20 mouse cellular contexts compared by ENCODE assay signal in the genomic region with DNA sequence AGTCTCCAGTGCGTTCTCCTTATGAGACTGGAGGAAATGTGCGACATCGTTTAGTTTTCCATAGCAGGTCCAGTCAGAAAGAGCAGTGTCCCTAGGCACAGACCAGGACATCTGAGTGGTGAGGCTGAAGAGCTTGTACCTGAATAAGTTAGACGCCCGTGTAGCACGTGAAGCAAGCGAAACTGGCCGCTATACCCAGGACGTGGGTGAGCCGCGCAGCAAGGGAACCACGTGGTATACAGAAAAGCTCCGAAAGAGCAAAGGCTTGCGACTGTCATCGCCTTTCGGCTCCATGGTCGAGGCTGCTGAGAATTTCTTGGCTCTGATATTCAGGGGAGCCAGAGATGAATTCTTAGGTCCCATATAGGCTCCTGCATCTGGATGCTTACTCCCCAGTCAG. TPM values are rescaled to one million over a fixed set of nuclear protein-coding genes. Genes with fewer than 3 reads are reported as not detected.
DNase-seq lines count a peak whose midpoint lies in the region; ATAC-seq and TF ChIP-seq lines count a peak whose summit lies in the region.
"Had no signal": no experiment of that assay in that cellular context is flagged by ENCODE, and none has a peak within 500 bp of the region (broad histone marks: within the 10 kb centered on the region; RNA-seq: fewer than 3 reads in every experiment).

No protein-coding gene starts in this region.

- TF ChIP-seq CTCF in intestine, postnatal 0 days (IDR thresholded peaks at IDR 0.05; ENCODE audit: low read depth) = no peak

- DNase-seq in heart, postnatal 25 days (ENCODE audit: low spot score) = no peak
- no peak for DNase-seq in midbrain, embryonic 11.5 days (ENCODE audit: low spot score, missing footprints)
- peak; percentile 25 for DNase-seq in splenic B cell, adult 2 months (ENCODE audit: low read depth, low spot score)
- no peak for DNase-seq in embryo, embryonic 11 days
- DNase-seq: adrenal gland, postnatal 10 days; cerebellum, postnatal 25 days; kidney, adult 18-20 months; lung, embryonic 14.5 days; thymus, adult 18-20 months had no signal

- H3K9ac ChIP-seq in heart, embryonic 11.5 days (ENCODE audit: low read depth, low read length) = no peak overlapping the region
- no peak overlapping the region for H3K9ac ChIP-seq in intestine, embryonic 15.5 days
- H3K9ac ChIP-seq in intestine, postnatal 0 days (ENCODE audit: low read depth, low read length) = no peak overlapping the region
- no peak overlapping the region for H3K9ac ChIP-seq in midbrain, embryonic 16.5 days (ENCODE audit: low read depth, low read length)
- H3K9ac ChIP-seq in midbrain, embryonic 11.5 days (ENCODE audit: low read length) = no peak overlapping the region
- H3K9ac ChIP-seq: embryonic facial prominence, embryonic 12.5 days; lung, embryonic 14.5 days had no signal

- 59% methylated on average over 17 of the region's 17 CpGs for WGBS in heart, embryonic 11.5 days (ENCODE audit: insufficient replicate concordance)
- 73% methylated on average over 17 of the region's 17 CpGs for whole genome bisulfite sequencing in intestine, embryonic 15.5 days
- WGBS in intestine, postnatal 0 days = 69% methylated on average over 17 of the region's 17 CpGs
- 72% methylated on average over 17 of the region's 17 CpGs for WGBS in midbrain, embryonic 16.5 days
- 81% methylated on average over 17 of the region's 17 CpGs for WGBS in midbrain, embryonic 11.5 days

- ATAC-seq in heart, embryonic 11.5 days (replicated peaks; ENCODE audit: insufficient number of reproducible peaks, low FRiP score, low TSS enrichment) = no peak
- ATAC-seq in intestine, embryonic 15.5 days = no peak
- no peak for ATAC-seq in intestine, postnatal 0 days
- no peak for ATAC-seq in midbrain, embryonic 16.5 days
- ATAC-seq in midbrain, embryonic 11.5 days (ENCODE audit: low FRiP score) = no peak

- H3K27ac ChIP-seq in heart, embryonic 11.5 days (ENCODE audit: low read depth, low read length) = no peak overlapping the region
- no peak overlapping the region for H3K27ac ChIP-seq in intestine, embryonic 15.5 days
- no peak overlapping the region for H3K27ac ChIP-seq in intestine, postnatal 0 days (ENCODE audit: low read depth, low read length)
- no peak overlapping the region for H3K27ac ChIP-seq in midbrain, embryonic 16.5 days (ENCODE audit: low read length)
- H3K27ac ChIP-seq in midbrain, embryonic 11.5 days (ENCODE audit: low read depth, low read length) = no peak overlapping the region
- H3K27ac ChIP-seq: embryonic facial prominence, embryonic 12.5 days; forebrain, embryonic 10.5 days; layer of hippocampus, adult 2 months had no signal

- H3K4me3 ChIP-seq in heart, embryonic 11.5 days (ENCODE audit: low read depth, low read length) = no peak overlapping the region
- H3K4me3 ChIP-seq in intestine, embryonic 15.5 days (replicated peaks) = no peak overlapping the region
- H3K4me3 ChIP-seq in intestine, postnatal 0 days (ENCODE audit: low read depth, low read length) = no peak overlapping the region
- H3K4me3 ChIP-seq in midbrain, embryonic 16.5 days (ENCODE audit: low read depth, low read length) = no peak overlapping the region
- H3K4me3 ChIP-seq in midbrain, embryonic 11.5 days (ENCODE audit: low read depth, low read length) = no peak overlapping the region
- H3K4me3 ChIP-seq: embryonic facial prominence, embryonic 12.5 days; forebrain, embryonic 10.5 days; layer of hippocampus, adult 2 months had no signal

- H3K9me3 ChIP-seq in heart, embryonic 11.5 days (replicated peaks; ENCODE audit: control insufficient read depth, low read length) = no peaks in the 10 kb centered on the region
- H3K9me3 ChIP-seq in intestine, embryonic 15.5 days = no peaks in the 10 kb centered on the region
- H3K9me3 ChIP-seq in intestine, postnatal 0 days (ENCODE audit: control insufficient read depth) = no peaks in the 10 kb centered on the region
- no peaks in the 10 kb centered on the region for H3K9me3 ChIP-seq in midbrain, embryonic 16.5 days (replicated peaks; ENCODE audit: control insufficient read depth, low read length, poor library complexity, severe bottlenecking)
- no peaks in the 10 kb centered on the region for H3K9me3 ChIP-seq in midbrain, embryonic 11.5 days (ENCODE audit: control insufficient read depth, low read length)
- H3K9me3 ChIP-seq: embryonic facial prominence, embryonic 12.5 days; forebrain, embryonic 10.5 days had no signal

- 0 out of 2 replicates have a peak, but pooled peaks cover 3% of the 10 kb centered on the region for H3K4me1 ChIP-seq in heart, embryonic 11.5 days (ENCODE audit: control insufficient read depth, insufficient read depth, low read length)
- no peaks in the 10 kb centered on the region for H3K4me1 ChIP-seq in intestine, embryonic 15.5 days (replicated peaks)
- H3K4me1 ChIP-seq in intestine, postnatal 0 days (replicated peaks; ENCODE audit: control insufficient read depth, insufficient read depth, low read length) = no peaks in the 10 kb centered on the region
- H3K4me1 ChIP-seq in midbrain, embryonic 16.5 days (ENCODE audit: control insufficient read depth, insufficient read depth, low read length) = no peaks in the 10 kb centered on the region
- no peaks in the 10 kb centered on the region for H3K4me1 ChIP-seq in midbrain, embryonic 11.5 days (ENCODE audit: control insufficient read depth, insufficient read depth, low read length)
- H3K4me1 ChIP-seq: embryonic facial prominence, embryonic 12.5 days had no signal

- H3K4me2 ChIP-seq in heart, embryonic 11.5 days = peak overlapping the region; percentile 32; the same call in 1 of the 2 replicates
- peak overlapping the region; percentile 18; the same call in 1 of the 2 replicates for H3K4me2 ChIP-seq in intestine, embryonic 15.5 days (replicated peaks)
- no peak overlapping the region for H3K4me2 ChIP-seq in intestine, postnatal 0 days (replicated peaks; ENCODE audit: low read depth)
- peak overlapping the region; percentile 2; the same call in 1 of the 2 replicates for H3K4me2 ChIP-seq in midbrain, embryonic 16.5 days (ENCODE audit: low read length)
- no peak overlapping the region for H3K4me2 ChIP-seq in midbrain, embryonic 11.5 days
- H3K4me2 ChIP-seq: embryonic facial prominence, embryonic 12.5 days; lung, embryonic 14.5 days had no signal

- H3K36me3 ChIP-seq in heart, embryonic 11.5 days (ENCODE audit: control insufficient read depth, insufficient read depth, low read length) = no peaks in the 10 kb centered on the region
- no peaks in the 10 kb centered on the region for H3K36me3 ChIP-seq in intestine, embryonic 15.5 days
- no peaks in the 10 kb centered on the region for H3K36me3 ChIP-seq in intestine, postnatal 0 days (ENCODE audit: control insufficient read depth, insufficient read depth)
- H3K36me3 ChIP-seq in midbrain, embryonic 16.5 days (ENCODE audit: control insufficient read depth, insufficient read depth, low read length) = no peaks in the 10 kb centered on the region
- no peaks in the 10 kb centered on the region for H3K36me3 ChIP-seq in midbrain, embryonic 11.5 days (ENCODE audit: control insufficient read depth, insufficient read depth, low read length)
- no peaks in the 10 kb centered on the region for H3K36me3 ChIP-seq in splenic B cell, adult 2 months (ENCODE audit: control insufficient read depth, insufficient read depth, low read length, poor library complexity, severe bottlenecking)
- H3K36me3 ChIP-seq: embryonic facial prominence, embryonic 12.5 days; forebrain, embryonic 10.5 days had no signal

- H3K27me3 ChIP-seq in heart, embryonic 11.5 days (ENCODE audit: control insufficient read depth, insufficient read depth, low read length) = no peaks in the 10 kb centered on the region
- no peaks in the 10 kb centered on the region for H3K27me3 ChIP-seq in intestine, embryonic 15.5 days (replicated peaks)
- 0 out of 2 replicates have a peak, but pooled peaks cover 2% of the 10 kb centered on the region for H3K27me3 ChIP-seq in intestine, postnatal 0 days (replicated peaks; ENCODE audit: control insufficient read depth, insufficient read depth, low read length)
- H3K27me3 ChIP-seq in midbrain, embryonic 16.5 days (ENCODE audit: control insufficient read depth, insufficient read depth, low read depth, low read length) = no peaks in the 10 kb centered on the region
- H3K27me3 ChIP-seq in midbrain, embryonic 11.5 days (ENCODE audit: control insufficient read depth, insufficient read depth, low read length) = no peaks in the 10 kb centered on the region
- no peaks in the 10 kb centered on the region; the same call in 1 of the 2 replicates for H3K27me3 ChIP-seq in splenic B cell, adult 2 months (ENCODE audit: control insufficient read depth, insufficient read depth, low read length, poor library complexity, severe bottlenecking)
- H3K27me3 ChIP-seq: embryonic facial prominence, embryonic 12.5 days had no signal

- intact Hi-C loops in heart, postnatal 25 days (cut with DNase I) = no loop called here

RNA-seq across cellular contexts. Expression of a gene that starts 29.8 kb away (rescaled TPM):
- polyA plus RNA-seq in heart, embryonic 11.5 days (2014; fragmentation: Nextera tagmentation; extraction: Ambion mirVana) = 10.9 TPM in 2 replicates
- total RNA-seq in heart, postnatal 25 days (2021) = 10 to 100 TPM; 24.6 to 34.6 TPM
- 8.6 and 9.2 TPM in 2 replicates for polyA plus RNA-seq in intestine, embryonic 15.5 days (2015; fragmentation: Nextera tagmentation; extraction: Ambion mirVana)
- polyA plus RNA-seq in intestine, postnatal 0 days (2015; fragmentation: Nextera tagmentation; extraction: Ambion mirVana) = 10.0 and 10.4 TPM in 2 replicates
- 16.4 and 16.8 TPM in 2 replicates for polyA plus RNA-seq in midbrain, embryonic 16.5 days (2015; fragmentation: Nextera tagmentation; extraction: Ambion mirVana)
- 3.2 and 4.0 TPM in 2 replicates for polyA plus RNA-seq in midbrain, embryonic 11.5 days (2014; fragmentation: Nextera tagmentation; extraction: Ambion mirVana)

RNA-seq across cellular contexts. Expression of a gene that starts 43.0 kb away (rescaled TPM):
- polyA plus RNA-seq in heart, embryonic 11.5 days (2014; fragmentation: Nextera tagmentation; extraction: Ambion mirVana) = not detected in 2 replicates
- not detected for total RNA-seq in heart, postnatal 25 days (2021)
- not detected in 2 replicates for polyA plus RNA-seq in intestine, embryonic 15.5 days (2015; fragmentation: Nextera tagmentation; extraction: Ambion mirVana)
- not detected in 2 replicates for polyA plus RNA-seq in intestine, postnatal 0 days (2015; fragmentation: Nextera tagmentation; extraction: Ambion mirVana)
- polyA plus RNA-seq in midbrain, embryonic 16.5 days (2015; fragmentation: Nextera tagmentation; extraction: Ambion mirVana) = 0.74 TPM in 1 of 2 replicates, not detected in the other
- polyA plus RNA-seq in midbrain, embryonic 11.5 days (2014; fragmentation: Nextera tagmentation; extraction: Ambion mirVana) = not detected in 2 replicates
- total RNA-seq: adrenal gland, postnatal 10 days; gastrocnemius, postnatal 4 days; layer of hippocampus, adult 2 months; liver, adult 2 months; MEL had no signal
- polyA plus RNA-seq: C2C12; embryonic facial prominence, embryonic 12.5 days; liver, adult 2 months; lung, embryonic 14.5 days had no signal

Comparison
In these comparisons a context has a peak if more than half of its experiments do, and no peak if none do; other contexts are left out.
1. H3K4me2 ChIP-seq: peak in heart, embryonic 11.5 days (single experiment), intestine, embryonic 15.5 days (single experiment) and midbrain, embryonic 16.5 days (single experiment); none in intestine, postnatal 0 days (single experiment) and midbrain, embryonic 11.5 days (single experiment).